Mouse (Mus musculus) kidney, adult 2 months (tissue): Measurements from ENCODE around the gene 1700012P22Rik.

Experiments
- CTCF ChIP-seq: fragments of 200-500 bp; conservative IDR thresholded peaks from 2 replicates; pipeline ENCODE4 v1.5.1; 2011; ENCODE audit warnings: low read depth, mild to moderate bottlenecking, control low read depth, low read length, moderate library complexity, mixed read lengths; ENCODE audit not compliant: insufficient read depth, insufficient read length
- POLR2A ChIP-seq: fragments of 200-500 bp; IDR thresholded peaks from one replicate; pipeline ENCODE4 v1.6.1; 2011; ENCODE audit warnings: low read depth, low read length, control low read depth

DNA sequence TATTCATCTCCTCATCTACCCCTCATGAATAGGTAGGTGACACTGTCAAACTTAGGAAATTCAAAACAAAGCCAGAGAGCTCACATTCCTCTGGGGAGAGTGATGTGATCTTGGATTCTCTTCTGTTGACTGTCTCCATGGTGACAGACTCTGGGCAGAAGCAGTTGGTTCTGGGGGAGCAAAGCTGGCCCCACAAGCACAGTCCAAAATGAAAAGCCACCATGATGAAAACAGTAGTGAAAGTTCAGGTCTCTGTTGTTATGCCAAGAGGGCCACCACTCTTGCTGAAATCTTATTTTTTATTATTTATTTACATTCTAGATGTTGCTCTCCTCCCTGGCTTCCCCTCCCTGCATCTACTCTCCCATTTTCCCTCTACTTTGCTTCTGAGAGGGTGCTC, at the start of gene 1700012P22Rik:
- no peak for TF ChIP-seq POLR2A
- no peak for TF ChIP-seq CTCF
